ENCODE assay signal across 8 mouse cellular contexts in genomic region chr8:71676020-71676741, GRCm38 (mm10). TPM values are rescaled to one million over a fixed set of nuclear protein-coding genes. Genes with fewer than 3 reads are reported as not detected.
A peak's percentile ranks its signal among the peaks of the same experiment; 100 is the strongest.
DNase-seq lines count a peak whose midpoint lies in the region; ATAC-seq and TF ChIP-seq lines count a peak whose summit lies in the region.

Jak3 (plus strand) TSS chr8:71676296.

- H3K27ac ChIP-seq in liver, embryonic 11.5 days (ENCODE audit: low read depth, low read length) = peak within 1 kb of the TSS; percentile 1

- DNase-seq in 3134 (ENCODE audit: extremely low read depth, insufficient read length, low spot score) (peak; percentile 72), ES-CJ7 (ENCODE audit: low read depth, low spot score) (peak; percentile 89)
- peak; percentile 74 for DNase-seq in cerebellum, adult 11 months
- peak; percentile 48 for DNase-seq in forelimb bud, embryonic 11.5 days (ENCODE audit: low read depth, low spot score)
- DNase-seq in induced T-regulatory cell, adult 2 months (ENCODE audit: low read depth) = peak; percentile 94
- DNase-seq in liver, embryonic 11.5 days (ENCODE audit: low spot score) = peak; percentile 82
- DNase-seq in thymus, postnatal 25 days = peak; percentile 79

- H3K9ac ChIP-seq in liver, embryonic 11.5 days (ENCODE audit: low read depth, low read length) = peak within 1 kb of the TSS; percentile 75

- no peaks in the 10 kb centered on the region for H3K79me2 ChIP-seq in myocyte (ENCODE audit: control insufficient read depth, insufficient read depth)

- H3ac ChIP-seq in myocyte (ENCODE audit: control insufficient read depth, insufficient read length) = peak within 1 kb of the TSS; percentile 68

- 3% methylated on average over 40 of the region's 40 CpGs for WGBS in liver, embryonic 11.5 days

- peak within 1 kb of the TSS; percentile 58 for H3K4me3 ChIP-seq in liver, embryonic 11.5 days (ENCODE audit: low read depth, low read length)
- peak within 1 kb of the TSS; percentile 31 for H3K4me3 ChIP-seq in myocyte

- ATAC-seq in liver, embryonic 11.5 days (replicated peaks; ENCODE audit: low FRiP score) = peak; percentile 75

- H3K4me1 ChIP-seq in liver, embryonic 11.5 days (replicated peaks; ENCODE audit: control insufficient read depth, insufficient read depth, low read length) = peaks cover 9% of the 10 kb centered on the region

- H3K36me3 ChIP-seq in liver, embryonic 11.5 days (ENCODE audit: control insufficient read depth, insufficient read depth, low read length) = no peaks in the 10 kb centered on the region
- no peaks in the 10 kb centered on the region for H3K36me3 ChIP-seq in myocyte (ENCODE audit: control insufficient read depth, insufficient read depth)

- H3K9me3 ChIP-seq in liver, embryonic 11.5 days (ENCODE audit: control insufficient read depth, low read length) = no peaks in the 10 kb centered on the region

- peak; percentile 69 for TF ChIP-seq POLR2A in myocyte (IDR thresholded peaks at IDR 0.05; ENCODE audit: insufficient read length, low read depth)

- peak within 1 kb of the TSS; percentile 80 for H3K4me2 ChIP-seq in liver, embryonic 11.5 days
- H3K4me2 ChIP-seq in myocyte (ENCODE audit: low read depth) = peak within 1 kb of the TSS; percentile 66

- H3K27me3 ChIP-seq in liver, embryonic 11.5 days (replicated peaks; ENCODE audit: control insufficient read depth, insufficient read depth, low read length) = peaks cover 32% of the 10 kb centered on the region
- no peaks in the 10 kb centered on the region for H3K27me3 ChIP-seq in myocyte (ENCODE audit: control insufficient read depth, insufficient read depth, insufficient read length)

TF ChIP-seq in myocyte, 11 proteins besides CTCF, POLR2A, EP300 and RAD21:
- TF ChIP-seq MYOG (IDR thresholded peaks at IDR 0.05; ENCODE audit: control insufficient read depth in 1 of 3, insufficient read depth in 1 of 3, insufficient read length in 2 of 3, low read depth in 2 of 3) = no peak
- TF ChIP-seq MYOD1 (IDR thresholded peaks at IDR 0.05; ENCODE audit: control insufficient read depth in 1 of 3, insufficient read length in 2 of 3, low read depth in 2 of 3) = no peak
- TF ChIP-seq POLR2AphosphoS2 (IDR thresholded peaks at IDR 0.05; ENCODE audit: insufficient read length, low read depth) = peak; percentile 56
TF ChIP-seq in myocyte: peak in this region for 1.

RNA-seq across cellular contexts. Expression of gene Jak3, which starts in this region (rescaled TPM):
- polyA plus RNA-seq in liver, embryonic 11.5 days (2014; fragmentation: Nextera tagmentation; extraction: Ambion mirVana) = 10.1 and 11.0 TPM in 2 replicates
- 1.5 TPM for polyA plus RNA-seq in myocyte (2012; fragmentation: generic; extraction: Trizol)

Comparison
In these comparisons a context has a peak if more than half of its experiments do, and no peak if none do; other contexts are left out.
1. Peak in every context shown above with its lines: DNase-seq, ATAC-seq, H3K4me3 ChIP-seq and H3K27ac ChIP-seq.